Mouse (Mus musculus) midbrain, postnatal 0 days (tissue): ENCODE measurements at regions not wholly inside any gene's neighbourhood (a gene's known extent, or its start where the extent isn't known, plus 50 kb on each side); places are given as distances from the start of the nearest gene placed in this dataset.

Source experiments
- ATAC-seq: fragments of 200-750 bp; cut with Nextera tagmentation; 2 replicates; pipeline ENCODE4 v1.8.0; 2017; ENCODE audit warnings: moderate number of reproducible peaks, mild to moderate bottlenecking, moderate TSS enrichment, moderate library complexity; ENCODE audit not compliant: low FRiP score
- DNase-seq: peaks from one replicate; pipeline ENCODE4 v3.0.0-alpha.2; 2015; ENCODE audit warnings: low spot score
- H3K27ac ChIP-seq: fragments of 300-500 bp; sonication (generic); 2 replicates; pipeline ENCODE4 v1.5.1; 2014; ENCODE audit warnings: low read depth, mild to moderate bottlenecking, low read length, mixed read lengths
- H3K27me3 ChIP-seq: fragments of 300-500 bp; sonication (generic); 2 replicates; pipeline ENCODE4 v1.6.1; 2014; ENCODE audit warnings: low read length, control low read depth, mixed read lengths; ENCODE audit not compliant: insufficient read depth
- H3K36me3 ChIP-seq: fragments of 300-500 bp; sonication (generic); 2 replicates; pipeline ENCODE4 v1.6.1; 2014; ENCODE audit warnings: low read length, control low read depth, mixed read lengths; ENCODE audit not compliant: insufficient read depth
- H3K4me1 ChIP-seq: fragments of 300-500 bp; sonication (generic); 2 replicates; pipeline ENCODE4 v1.6.1; 2014; ENCODE audit warnings: mild to moderate bottlenecking, control low read depth, antibody characterized with exemption, low read length, mixed read lengths; ENCODE audit not compliant: insufficient read depth
- H3K4me2 ChIP-seq: fragments of 300-500 bp; sonication (generic); 2 replicates; pipeline ENCODE4 v1.6.1; 2014; ENCODE audit warnings: low read depth, mild to moderate bottlenecking, low read length, mixed read lengths; ENCODE audit not compliant: poor library complexity, severe bottlenecking
- H3K4me3 ChIP-seq: fragments of 300-500 bp; sonication (generic); 2 replicates; pipeline ENCODE4 v1.5.1; 2014; ENCODE audit warnings: low read depth, mild to moderate bottlenecking, low read length, moderate library complexity
- H3K9ac ChIP-seq: fragments of 300-500 bp; sonication (generic); replicated peaks from 2 replicates; pipeline ENCODE4 v1.6.1; 2014; ENCODE audit warnings: mild to moderate bottlenecking, low read length, moderate library complexity, mixed read lengths; ENCODE audit not compliant: poor library complexity, severe bottlenecking
- H3K9me3 ChIP-seq: fragments of 300-500 bp; sonication (generic); 2 replicates; pipeline ENCODE4 v1.6.1; 2016; ENCODE audit warnings: low read length, control low read depth
- CTCF ChIP-seq: IDR thresholded peaks from 2 replicates; pipeline ENCODE4 v1.5.1; 2016; ENCODE audit warnings: antibody characterized with exemption, mild to moderate bottlenecking
- WGBS: fragments of 180-500 bp; shearing (Covaris S2); extraction: QIAGEN DNeasy Blood & Tissue Kit; methylation state at CpG from one replicate; pipeline ENCODE4 v1.1.7; 2014; 5-methylcytosine and 5-hydroxymethylcytosine counted together

- Histone ChIP-seq H3K9ac (no peak overlapping the region), H3K4me3 (no peak overlapping the region), H3K27me3 (no peaks in the 10 kb centered on the region), H3K9me3 (no peaks in the 10 kb centered on the region), H3K36me3 (no peaks in the 10 kb centered on the region), H3K4me2 (no peak overlapping the region), H3K4me1 (no peaks in the 10 kb centered on the region), H3K27ac (no peak overlapping the region)
- ATAC-seq, result no peak
- WGBS, result 92% methylated on average over 7 of the region's 7 CpGs
- TF ChIP-seq CTCF, result no peak
- DNase-seq, result no peak
Measured at GRCm38 (mm10) chr9:98712826-98713225, 111.4 kb upstream of the Mrps22 start.

- ATAC-seq (no peak), DNase-seq (no peak)
- Histone ChIP-seq H3K27ac (no peak overlapping the region), H3K4me2 (no peak overlapping the region), H3K9me3 (no peaks in the 10 kb centered on the region), H3K27me3 (no peaks in the 10 kb centered on the region), H3K4me1 (no peaks in the 10 kb centered on the region), H3K36me3 (no peaks in the 10 kb centered on the region), H3K4me3 (no peak overlapping the region), H3K9ac (no peak overlapping the region)
- 84% methylated on average over 8 of the region's 8 CpGs for WGBS
- TF ChIP-seq CTCF, result no peak
Measured at GRCm38 (mm10) chr9:98712023-98712563, 110.6 kb upstream of the Mrps22 start.

- Histone ChIP-seq H3K4me3 (no peak overlapping the region), H3K4me1 (no peaks in the 10 kb centered on the region), H3K27ac (no peak overlapping the region), H3K9ac (no peak overlapping the region), H3K36me3 (no peaks in the 10 kb centered on the region), H3K4me2 (no peak overlapping the region), H3K27me3 (no peaks in the 10 kb centered on the region), H3K9me3 (no peaks in the 10 kb centered on the region)
- ATAC-seq (no peak), DNase-seq (no peak)
- no peak for TF ChIP-seq CTCF
- 71% methylated on average over 9 of the region's 9 CpGs for WGBS
Measured at GRCm38 (mm10) chr9:98710155-98710710, 108.8 kb upstream of the Mrps22 start.

- Histone ChIP-seq H3K4me2 (no peak overlapping the region), H3K4me1 (no peaks in the 10 kb centered on the region), H3K9me3 (no peaks in the 10 kb centered on the region), H3K36me3 (no peaks in the 10 kb centered on the region), H3K4me3 (no peak overlapping the region), H3K27me3 (no peaks in the 10 kb centered on the region), H3K27ac (no peak overlapping the region), H3K9ac (no peak overlapping the region)
- TF ChIP-seq CTCF, result no peak
- ATAC-seq, result no peak
- WGBS, result 57% methylated on average over 18 of the region's 18 CpGs
- DNase-seq, result no peak
Measured at GRCm38 (mm10) chr9:98708001-98708680, 106.7 kb upstream of the Mrps22 start.

GRCm38 (mm10) chr9:98707491-98707890 lies 106.0 kb upstream of the Mrps22 start:
- DNase-seq, result no peak
- H3K27ac ChIP-seq, result no peak overlapping the region
- no peak for ATAC-seq

GRCm38 (mm10) chr9:98704131-98704530 lies 102.7 kb upstream of the Mrps22 start:
- H3K36me3 ChIP-seq, result no peaks in the 10 kb centered on the region
- 42% methylated on average over 5 of the region's 5 CpGs for WGBS
- no peaks in the 10 kb centered on the region for H3K4me1 ChIP-seq
- ATAC-seq (no peak), DNase-seq (no peak)
- no peak overlapping the region for H3K27ac ChIP-seq
- H3K4me3 ChIP-seq, result no peak overlapping the region
- H3K9me3 ChIP-seq, result no peaks in the 10 kb centered on the region
- no peaks in the 10 kb centered on the region for H3K27me3 ChIP-seq
- no peak for TF ChIP-seq CTCF
- no peak overlapping the region for H3K9ac ChIP-seq
- no peak overlapping the region for H3K4me2 ChIP-seq

More at GRCm38 (mm10) chr9:98707491-98707890, 106.0 kb upstream of the Mrps22 start:
- Histone ChIP-seq H3K4me3 (no peak overlapping the region), H3K36me3 (no peaks in the 10 kb centered on the region), H3K9ac (no peak overlapping the region), H3K9me3 (no peaks in the 10 kb centered on the region), H3K4me2 (no peak overlapping the region), H3K27me3 (no peaks in the 10 kb centered on the region), H3K4me1 (no peaks in the 10 kb centered on the region)
- 79% methylated on average over 6 of the region's 6 CpGs for WGBS
- no peak for TF ChIP-seq CTCF
